Mouse (Mus musculus) lung, adult 2 months (tissue): ENCODE results near the gene Hephl1.

Source experiments
- CTCF ChIP-seq: fragments of 200-500 bp; IDR thresholded peaks from 2 replicates; pipeline ENCODE4 v1.5.1; 2011; ENCODE audit warnings: mild to moderate bottlenecking, low read length, control low read depth; ENCODE audit not compliant: insufficient read depth
- POLR2A ChIP-seq: fragments of 200-500 bp; IDR thresholded peaks from 2 replicates; pipeline ENCODE4 v1.6.1; 2011; ENCODE audit warnings: low read depth, mild to moderate bottlenecking, control low read depth, low read length, borderline replicate concordance; ENCODE audit errors: extremely low read depth

DNA sequence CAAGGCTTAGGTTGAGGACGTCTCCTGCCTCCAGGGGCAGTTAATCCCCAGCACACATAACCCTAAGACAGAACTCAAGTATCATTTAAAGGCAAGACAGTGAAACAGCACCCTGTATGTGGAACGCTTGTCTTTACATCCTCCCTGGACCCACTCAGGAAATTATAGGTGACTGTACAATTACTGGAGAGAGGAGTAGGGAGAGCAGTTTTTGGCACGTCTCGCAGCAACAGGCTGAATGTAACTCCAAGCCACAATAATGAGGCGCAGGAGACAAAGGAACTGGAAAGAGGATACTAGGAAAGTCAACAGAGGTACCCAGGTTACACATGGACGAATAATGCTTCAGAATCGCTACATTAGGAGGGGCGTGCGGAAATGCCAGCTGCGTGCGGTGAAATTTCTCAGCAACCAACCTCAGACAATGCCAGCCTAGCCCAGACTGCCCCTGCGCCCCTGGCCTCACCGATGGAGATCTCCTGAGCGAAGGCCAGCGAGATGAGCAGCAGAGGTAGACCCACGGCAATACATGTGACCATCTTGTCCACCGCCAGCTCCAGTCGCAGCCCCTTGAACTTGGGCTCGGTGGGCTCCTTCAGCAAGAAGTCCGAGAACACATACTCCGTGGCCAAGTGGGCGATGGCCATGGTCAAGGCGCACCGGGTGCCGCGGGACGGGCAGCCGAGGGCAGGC is 67.4 kb downstream of the Hephl1 start:
- TF ChIP-seq POLR2A, result no peak
- no peak for TF ChIP-seq CTCF
